ENCODE assay signal across 9 mouse cellular contexts in the genomic region with DNA sequence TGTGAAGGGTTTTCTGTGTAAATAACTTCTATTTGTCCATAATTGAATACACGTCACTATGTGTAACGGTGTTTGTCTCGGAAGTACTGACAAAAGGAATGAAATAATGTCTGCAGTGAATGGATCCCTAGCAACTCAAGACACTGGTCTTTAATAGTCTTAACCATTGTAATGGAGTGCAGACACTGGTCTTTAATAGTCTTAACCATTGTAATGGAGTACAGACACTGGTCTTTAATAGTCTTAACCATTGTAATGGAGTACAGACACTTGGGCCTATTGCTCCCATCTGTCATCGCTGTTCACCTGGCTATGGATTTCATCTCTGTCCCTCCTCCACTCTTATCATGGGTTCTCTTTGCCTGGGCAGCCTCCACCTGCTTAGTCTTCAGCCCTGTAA. TPM values are rescaled to one million over a fixed set of nuclear protein-coding genes. Genes with fewer than 3 reads are reported as not detected.
DNase-seq lines count a peak whose midpoint lies in the region; ATAC-seq lines count a peak whose summit lies in the region.
"Had no signal": no experiment of that assay in that cellular context is flagged by ENCODE, and none has a peak within 500 bp of the region (broad histone marks: within the 10 kb centered on the region; RNA-seq: fewer than 3 reads in every experiment).

No protein-coding gene starts in this region.

- no peak overlapping the region for H3K4me3 ChIP-seq in embryonic facial prominence, embryonic 13.5 days
- H3K4me3 ChIP-seq: myocyte had no signal

- H3K4me2 ChIP-seq in embryonic facial prominence, embryonic 13.5 days, result no peak overlapping the region

- 92% methylated on average over 4 of the region's 4 CpGs for WGBS in embryonic facial prominence, embryonic 13.5 days
- WGBS in large intestine, adult 2 months, result 93% methylated on average over 4 of the region's 4 CpGs

- H3K9ac ChIP-seq in embryonic facial prominence, embryonic 13.5 days, result no peak overlapping the region

- no peak overlapping the region for H3K27ac ChIP-seq in embryonic facial prominence, embryonic 13.5 days

- peak; percentile 100 for ATAC-seq in embryonic facial prominence, embryonic 13.5 days (ENCODE audit: insufficient number of reproducible peaks, insufficient read depth, low FRiP score, low TSS enrichment, low read depth)

- no peaks in the 10 kb centered on the region for H3K36me3 ChIP-seq in embryonic facial prominence, embryonic 13.5 days

- H3K4me1 ChIP-seq in embryonic facial prominence, embryonic 13.5 days, result no peaks in the 10 kb centered on the region

- H3K9me3 ChIP-seq in embryonic facial prominence, embryonic 13.5 days, result peaks cover 3% of the 10 kb centered on the region; the same call in 1 of the 2 replicates

- DNase-seq in 3T3-L1 (ENCODE audit: low read depth, low spot score) (peak; percentile 67), A20 (ENCODE audit: low read depth, low spot score) (peak; percentile 61)
- peak; percentile 76 for DNase-seq in large intestine, adult 2 months (ENCODE audit: low read depth, low spot score)
- DNase-seq in retina, embryonic 14.5 days (ENCODE audit: low spot score), result peak; percentile 90
- DNase-seq in adrenal gland, postnatal 14 days, result no peak
- no peak for DNase-seq in urinary bladder, postnatal 4 days (ENCODE audit: low spot score in 2 of 2)
- DNase-seq in urinary bladder, postnatal 25 days (ENCODE audit: low spot score), result no peak

- no peaks in the 10 kb centered on the region; the same call in 1 of the 2 replicates for H3K27me3 ChIP-seq in embryonic facial prominence, embryonic 13.5 days

RNA-seq across cellular contexts. Expression of a gene that starts 53.2 kb away (rescaled TPM):
- polyA plus RNA-seq in embryonic facial prominence, embryonic 13.5 days (2015; fragmentation: Nextera tagmentation; extraction: Ambion mirVana), result 50.8 and 58.6 TPM in 2 replicates
- 2.6 and 5.1 TPM in 2 replicates for polyA plus RNA-seq in large intestine, adult 2 months (2012; rRNA removed)
- 17.0 and 20.0 TPM in 2 replicates for total RNA-seq in adrenal gland, postnatal 14 days (2021)

Comparison
In these comparisons a context has a peak if more than half of its experiments do, and no peak if none do; other contexts are left out.
1. DNase-seq: peak in 3T3-L1 (single experiment), A20 (single experiment), large intestine, adult 2 months (single experiment) and retina, embryonic 14.5 days (single experiment); none in adrenal gland, postnatal 14 days (single experiment), urinary bladder, postnatal 4 days (0 of 2) and urinary bladder, postnatal 25 days (single experiment).